Mouse (Mus musculus): ENCODE measurements around the gene Brwd3. TPM values are rescaled to one million over a fixed set of nuclear protein-coding genes. Genes with fewer than 3 reads are reported as not detected.

The Brwd3 gene
- polyA plus RNA-seq, 1 experiment: 0.37 TPM

GRCm38 (mm10) chrX:108831231-108831630 lies 2.9 kb downstream of the Brwd3 start:
- H3K36me3 ChIP-seq (ENCODE audit: control insufficient read depth, insufficient read depth, low read length): peaks cover 1% of the 10 kb centered on the region; the same call in 1 of the 2 replicates
- no peak overlapping the region for H3K27ac ChIP-seq (ENCODE audit: insufficient read depth, low read depth, low read length)
- no peak overlapping the region for H3K4me3 ChIP-seq (ENCODE audit: low read depth, low read length)
- no peaks in the 10 kb centered on the region for H3K27me3 ChIP-seq (ENCODE audit: control insufficient read depth, insufficient read depth, low read length)
- no peaks in the 10 kb centered on the region for H3K4me1 ChIP-seq (ENCODE audit: control insufficient read depth, insufficient read depth, insufficient read length, low read length)
- TF ChIP-seq POLR2A (IDR thresholded peaks at IDR 0.05; ENCODE audit: low read depth, low read length) (no peak), CTCF (IDR thresholded peaks at IDR 0.05; ENCODE audit: extremely low read depth, insufficient read length, insufficient replicate concordance, low read depth, low read length) (no peak)

GRCm38 (mm10) chrX:108828111-108828510 lies 6.1 kb downstream of the Brwd3 start:
- H3K4me1 ChIP-seq (ENCODE audit: control insufficient read depth, insufficient read depth, insufficient read length, low read length): no peaks in the 10 kb centered on the region
- H3K4me3 ChIP-seq (ENCODE audit: low read depth, low read length): no peak overlapping the region
- H3K36me3 ChIP-seq (ENCODE audit: control insufficient read depth, insufficient read depth, low read length): peaks cover 6% of the 10 kb centered on the region; the same call in 1 of the 2 replicates
- no peaks in the 10 kb centered on the region for H3K27me3 ChIP-seq (ENCODE audit: control insufficient read depth, insufficient read depth, low read length)
- no peak overlapping the region for H3K27ac ChIP-seq (ENCODE audit: insufficient read depth, low read depth, low read length)
- TF ChIP-seq POLR2A (IDR thresholded peaks at IDR 0.05; ENCODE audit: low read depth, low read length) (no peak), CTCF (IDR thresholded peaks at IDR 0.05; ENCODE audit: extremely low read depth, insufficient read length, insufficient replicate concordance, low read depth, low read length) (no peak)
- 49% methylated on average over 2 of the region's 2 CpGs for WGBS

- no peak overlapping the region for H3K27ac ChIP-seq (ENCODE audit: insufficient read depth, low read depth, low read length)
- H3K27me3 ChIP-seq (ENCODE audit: control insufficient read depth, insufficient read depth, low read length): no peaks in the 10 kb centered on the region
- no peaks in the 10 kb centered on the region for H3K36me3 ChIP-seq (ENCODE audit: control insufficient read depth, insufficient read depth, low read length)
- 39% methylated on average over 3 of the region's 3 CpGs for WGBS
- no peak overlapping the region for H3K4me3 ChIP-seq (ENCODE audit: low read depth, low read length)
- no peaks in the 10 kb centered on the region for H3K4me1 ChIP-seq (ENCODE audit: control insufficient read depth, insufficient read depth, insufficient read length, low read length)
- TF ChIP-seq POLR2A (IDR thresholded peaks at IDR 0.05; ENCODE audit: low read depth, low read length): no peak
- TF ChIP-seq CTCF (IDR thresholded peaks at IDR 0.05; ENCODE audit: extremely low read depth, insufficient read length, insufficient replicate concordance, low read depth, low read length): no peak
Measured at GRCm38 (mm10) chrX:108797268-108797667, 36.9 kb downstream of the Brwd3 start.

GRCm38 (mm10) chrX:108783724-108784123 lies 50.4 kb downstream of the Brwd3 start:
- no peak overlapping the region for H3K4me3 ChIP-seq (ENCODE audit: low read depth, low read length)
- WGBS: 87% methylated on average over 4 of the region's 4 CpGs

GRCm38 (mm10) chrX:108731755-108732154 lies 102.4 kb downstream of the Brwd3 start:
- Histone ChIP-seq H3K4me3 (ENCODE audit: low read depth, low read length) (no peak overlapping the region), H3K27ac (ENCODE audit: insufficient read depth, low read depth, low read length) (no peak overlapping the region)

More at GRCm38 (mm10) chrX:108783724-108784123, 50.4 kb downstream of the Brwd3 start:
- TF ChIP-seq CTCF (IDR thresholded peaks at IDR 0.05; ENCODE audit: extremely low read depth, insufficient read length, insufficient replicate concordance, low read depth, low read length) (no peak), POLR2A (IDR thresholded peaks at IDR 0.05; ENCODE audit: low read depth, low read length) (no peak)
- Histone ChIP-seq H3K27me3 (ENCODE audit: control insufficient read depth, insufficient read depth, low read length) (no peaks in the 10 kb centered on the region), H3K36me3 (ENCODE audit: control insufficient read depth, insufficient read depth, low read length) (0 out of 2 replicates have a peak, but pooled peaks cover 2% of the 10 kb centered on the region), H3K4me1 (ENCODE audit: control insufficient read depth, insufficient read depth, insufficient read length, low read length) (no peaks in the 10 kb centered on the region), H3K27ac (ENCODE audit: insufficient read depth, low read depth, low read length) (no peak overlapping the region)

GRCm38 (mm10) chrX:108729564-108729963 lies 104.6 kb downstream of the Brwd3 start:
- Histone ChIP-seq H3K27me3 (ENCODE audit: control insufficient read depth, insufficient read depth, low read length) (no peaks in the 10 kb centered on the region), H3K27ac (ENCODE audit: insufficient read depth, low read depth, low read length) (no peak overlapping the region), H3K4me3 (ENCODE audit: low read depth, low read length) (no peak overlapping the region), H3K4me1 (ENCODE audit: control insufficient read depth, insufficient read depth, insufficient read length, low read length) (no peaks in the 10 kb centered on the region), H3K36me3 (ENCODE audit: control insufficient read depth, insufficient read depth, low read length) (no peaks in the 10 kb centered on the region)
- 82% methylated on average over 1 of the region's 1 CpGs for WGBS
- no peak for TF ChIP-seq CTCF (IDR thresholded peaks at IDR 0.05; ENCODE audit: extremely low read depth, insufficient read length, insufficient replicate concordance, low read depth, low read length)
- TF ChIP-seq POLR2A (IDR thresholded peaks at IDR 0.05; ENCODE audit: low read depth, low read length): no peak

More at GRCm38 (mm10) chrX:108731755-108732154, 102.4 kb downstream of the Brwd3 start:
- TF ChIP-seq CTCF (IDR thresholded peaks at IDR 0.05; ENCODE audit: extremely low read depth, insufficient read length, insufficient replicate concordance, low read depth, low read length): no peak
- TF ChIP-seq POLR2A (IDR thresholded peaks at IDR 0.05; ENCODE audit: low read depth, low read length): no peak
- H3K27me3 ChIP-seq (ENCODE audit: control insufficient read depth, insufficient read depth, low read length): no peaks in the 10 kb centered on the region
- no peaks in the 10 kb centered on the region for H3K4me1 ChIP-seq (ENCODE audit: control insufficient read depth, insufficient read depth, insufficient read length, low read length)
- H3K36me3 ChIP-seq (ENCODE audit: control insufficient read depth, insufficient read depth, low read length): no peaks in the 10 kb centered on the region

- H3K27me3 ChIP-seq (ENCODE audit: control insufficient read depth, insufficient read depth, low read length): no peaks in the 10 kb centered on the region
- no peaks in the 10 kb centered on the region for H3K4me1 ChIP-seq (ENCODE audit: control insufficient read depth, insufficient read depth, insufficient read length, low read length)
- H3K27ac ChIP-seq (ENCODE audit: insufficient read depth, low read depth, low read length): no peak overlapping the region
- no peak overlapping the region for H3K4me3 ChIP-seq (ENCODE audit: low read depth, low read length)
- H3K36me3 ChIP-seq (ENCODE audit: control insufficient read depth, insufficient read depth, low read length): no peaks in the 10 kb centered on the region
- TF ChIP-seq POLR2A (IDR thresholded peaks at IDR 0.05; ENCODE audit: low read depth, low read length) (no peak), CTCF (IDR thresholded peaks at IDR 0.05; ENCODE audit: extremely low read depth, insufficient read length, insufficient replicate concordance, low read depth, low read length) (no peak)
- WGBS: 61% methylated on average over 3 of the region's 3 CpGs
Measured at GRCm38 (mm10) chrX:108729068-108729467, 105.1 kb downstream of the Brwd3 start.
